8 mouse cellular contexts compared by ENCODE assay signal in the genomic region with DNA sequence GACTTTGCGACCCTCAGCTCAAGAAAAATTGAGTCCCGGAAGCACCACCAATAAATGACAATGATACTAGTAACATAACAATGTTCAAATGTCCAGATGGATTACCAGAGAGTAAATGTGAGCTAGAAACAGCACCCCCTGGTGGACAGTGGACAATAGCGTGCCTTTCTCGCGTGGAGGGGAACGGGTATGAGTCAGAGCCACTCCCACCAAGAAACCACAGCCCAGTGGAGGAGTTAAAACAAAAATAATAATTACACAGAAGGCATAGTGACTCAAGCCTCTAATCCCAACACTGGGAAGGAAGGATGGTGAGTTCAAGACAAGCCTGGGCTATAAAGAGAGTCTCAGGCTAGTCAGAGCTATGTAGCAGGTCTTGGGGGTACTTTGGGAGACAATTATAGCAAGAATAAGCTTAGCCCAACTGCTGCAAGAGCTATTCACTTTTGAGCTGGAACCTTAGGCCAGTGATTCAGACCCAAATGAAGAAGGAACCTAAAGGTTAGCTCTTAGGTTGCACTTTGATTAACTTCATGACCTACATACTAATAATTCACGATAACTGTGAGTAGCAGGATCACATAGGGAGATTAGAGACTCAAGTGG. TPM values are rescaled to one million over a fixed set of nuclear protein-coding genes. Genes with fewer than 3 reads are reported as not detected.
DNase-seq lines count a peak whose midpoint lies in the region; ATAC-seq and TF ChIP-seq lines count a peak whose summit lies in the region.

A gene (plus strand): TSS at position 272 of the 606 bp plus-strand sequence.

- H3K27ac ChIP-seq in embryonic facial prominence, embryonic 11.5 days (replicated peaks; ENCODE audit: low read depth, low read length) = no peak within 1 kb of the TSS
- H3K27ac ChIP-seq in intestine, postnatal 0 days (ENCODE audit: low read depth, low read length) = peak within 1 kb of the TSS; percentile 75
- peak within 1 kb of the TSS; percentile 92 for H3K27ac ChIP-seq in midbrain, embryonic 10.5 days (replicated peaks)

- no peaks in the 10 kb centered on the region for H3K9me3 ChIP-seq in embryonic facial prominence, embryonic 11.5 days (replicated peaks; ENCODE audit: control insufficient read depth, low read length)
- H3K9me3 ChIP-seq in intestine, postnatal 0 days (ENCODE audit: control insufficient read depth) = no peaks in the 10 kb centered on the region
- no peaks in the 10 kb centered on the region for H3K9me3 ChIP-seq in midbrain, embryonic 10.5 days (replicated peaks)

- no peaks in the 10 kb centered on the region for H3K4me1 ChIP-seq in embryonic facial prominence, embryonic 11.5 days (ENCODE audit: control insufficient read depth, insufficient read depth, low read length)
- 0 out of 2 replicates have a peak, but pooled peaks cover 2% of the 10 kb centered on the region for H3K4me1 ChIP-seq in intestine, postnatal 0 days (replicated peaks; ENCODE audit: control insufficient read depth, insufficient read depth, low read length)
- peaks cover 30% of the 10 kb centered on the region for H3K4me1 ChIP-seq in midbrain, embryonic 10.5 days

- H3K4me2 ChIP-seq in embryonic facial prominence, embryonic 11.5 days (ENCODE audit: low read depth, low read length) = peak within 1 kb of the TSS; percentile 50
- peak within 1 kb of the TSS; percentile 64 for H3K4me2 ChIP-seq in intestine, postnatal 0 days (replicated peaks; ENCODE audit: low read depth)

- intact Hi-C loops in left cerebral cortex, postnatal 36 days (cut with DNase I) = no loop called here

- no peaks in the 10 kb centered on the region for H3K36me3 ChIP-seq in embryonic facial prominence, embryonic 11.5 days (replicated peaks; ENCODE audit: control insufficient read depth, insufficient read depth, low read depth, low read length)
- H3K36me3 ChIP-seq in intestine, postnatal 0 days (ENCODE audit: control insufficient read depth, insufficient read depth) = no peaks in the 10 kb centered on the region
- peaks cover 4% of the 10 kb centered on the region; the same call in 1 of the 2 replicates for H3K36me3 ChIP-seq in midbrain, embryonic 10.5 days

- WGBS in embryonic facial prominence, embryonic 11.5 days = 20% methylated on average over 7 of the region's 7 CpGs
- 17% methylated on average over 7 of the region's 7 CpGs for WGBS in intestine, postnatal 0 days
- WGBS in midbrain, embryonic 10.5 days = 20% methylated on average over 7 of the region's 7 CpGs

- TF ChIP-seq CTCF in intestine, postnatal 0 days (IDR thresholded peaks at IDR 0.05; ENCODE audit: low read depth) = peak; percentile 92

- H3K9ac ChIP-seq in embryonic facial prominence, embryonic 11.5 days (replicated peaks; ENCODE audit: low read length) = peak within 1 kb of the TSS; percentile 59
- H3K9ac ChIP-seq in intestine, postnatal 0 days (ENCODE audit: low read depth, low read length) = peak within 1 kb of the TSS; percentile 46

- peak within 1 kb of the TSS; percentile 49 for H3K4me3 ChIP-seq in embryonic facial prominence, embryonic 11.5 days (ENCODE audit: low read depth, low read length)
- peak within 1 kb of the TSS; percentile 63 for H3K4me3 ChIP-seq in intestine, postnatal 0 days (ENCODE audit: low read depth, low read length)
- peak within 1 kb of the TSS; percentile 68 for H3K4me3 ChIP-seq in midbrain, embryonic 10.5 days

- ATAC-seq in cerebellum, adult (ENCODE audit: insufficient number of reproducible peaks, low FRiP score, low TSS enrichment) = no peak
- ATAC-seq in embryonic facial prominence, embryonic 11.5 days (replicated peaks; ENCODE audit: insufficient number of reproducible peaks, low FRiP score, low TSS enrichment, low read depth) = no peak
- ATAC-seq in granulocyte monocyte progenitor cell, adult 5-6 weeks (replicated peaks; ENCODE audit: poor library complexity, severe bottlenecking) = peak; percentile 57
- no peak for ATAC-seq in intestine, postnatal 0 days

- H3K27me3 ChIP-seq in embryonic facial prominence, embryonic 11.5 days (ENCODE audit: control insufficient read depth, insufficient read depth, low read length) = no peaks in the 10 kb centered on the region
- 0 out of 2 replicates have a peak, but pooled peaks cover under 1% of the 10 kb centered on the region for H3K27me3 ChIP-seq in intestine, postnatal 0 days (replicated peaks; ENCODE audit: control insufficient read depth, insufficient read depth, low read length)
- peaks cover 25% of the 10 kb centered on the region for H3K27me3 ChIP-seq in midbrain, embryonic 10.5 days (ENCODE audit: low read depth, poor library complexity, severe bottlenecking)

- peak; percentile 75 for DNase-seq in cerebellum, adult 11 months
- peak; percentile 87 for DNase-seq in embryonic facial prominence, embryonic 11.5 days (ENCODE audit: low spot score)
- peak; percentile 81 to 88 for DNase-seq in left cerebral cortex, postnatal 36 days (ENCODE audit: low spot score in 2 of 2)
- peak; percentile 81 for DNase-seq in midbrain, embryonic 10.5 days (ENCODE audit: low spot score)
- peak; percentile 71 to 78 for DNase-seq in right cerebral cortex, postnatal 36 days (ENCODE audit: low spot score in 2 of 2)

RNA-seq across cellular contexts. Expression of the gene that starts here (rescaled TPM):
- polyA plus RNA-seq in embryonic facial prominence, embryonic 11.5 days (2014; fragmentation: Nextera tagmentation; extraction: Ambion mirVana) = 27.0 and 27.4 TPM in 2 replicates
- total RNA-seq in granulocyte monocyte progenitor cell, adult 5-6 weeks (2014; fragmentation: Nextera tagmentation) = 17.6 and 56.8 TPM in 2 replicates
- 14.4 and 23.9 TPM in 2 replicates for total RNA-seq in granulocyte monocyte progenitor cell, adult 5-6 weeks (2017)
- polyA plus RNA-seq in intestine, postnatal 0 days (2015; fragmentation: Nextera tagmentation; extraction: Ambion mirVana) = 40.4 and 40.9 TPM in 2 replicates
- 10 to 100 TPM; 52.1 to 57.4 TPM for total RNA-seq in left cerebral cortex, postnatal 36 days (2021)
- polyA plus RNA-seq in midbrain, embryonic 10.5 days (2016; fragmentation: Nextera tagmentation; extraction: Ambion mirVana) = 62.9 and 64.6 TPM in 2 replicates
